Mouse (Mus musculus) cerebellum, adult 2 months (tissue): Measurements from ENCODE around the gene Hoxa3.

ENCODE experiments used
- CTCF ChIP-seq: fragments of 200-500 bp; IDR thresholded peaks from 2 replicates; pipeline ENCODE4 v1.5.1; 2011; ENCODE audit warnings: low read depth, mild to moderate bottlenecking, control low read depth, low read length, moderate library complexity, borderline replicate concordance; ENCODE audit not compliant: insufficient read depth
- POLR2A ChIP-seq: fragments of 200-500 bp; IDR thresholded peaks from 2 replicates; pipeline ENCODE4 v1.6.1; 2011; ENCODE audit warnings: low read length, control low read depth, borderline replicate concordance; ENCODE audit not compliant: insufficient read depth

- no peak for TF ChIP-seq CTCF
- TF ChIP-seq POLR2A = no peak
Observed at GRCm38 (mm10) chr6:52162093-52162380, 51.1 kb downstream of the Hoxa3 start.
